Mouse (Mus musculus) thymus, adult 2 months (tissue): Measurements from ENCODE around the gene Mpp3.

Experiments
- CTCF ChIP-seq: fragments of 200-500 bp; IDR thresholded peaks from 2 replicates; pipeline ENCODE4 v1.5.1; 2012; ENCODE audit warnings: mild to moderate bottlenecking, control low read depth, low read length, moderate library complexity, borderline replicate concordance; ENCODE audit not compliant: control insufficient read depth, poor library complexity, insufficient read depth; ENCODE audit errors: extremely low read depth
- POLR2A ChIP-seq: fragments of 200-500 bp; IDR thresholded peaks from 2 replicates; pipeline ENCODE4 v1.6.1; 2012; ENCODE audit warnings: mild to moderate bottlenecking, low read length, control low read depth, moderate library complexity; ENCODE audit not compliant: control insufficient read depth, poor library complexity, insufficient read depth; ENCODE audit errors: extremely low read depth

- TF ChIP-seq CTCF, result no peak
- TF ChIP-seq POLR2A, result no peak
These were observed 54.1 kb downstream of the Mpp3 start for GRCm38 (mm10) chr11:101974181-101974580.
